In the genomic region with DNA sequence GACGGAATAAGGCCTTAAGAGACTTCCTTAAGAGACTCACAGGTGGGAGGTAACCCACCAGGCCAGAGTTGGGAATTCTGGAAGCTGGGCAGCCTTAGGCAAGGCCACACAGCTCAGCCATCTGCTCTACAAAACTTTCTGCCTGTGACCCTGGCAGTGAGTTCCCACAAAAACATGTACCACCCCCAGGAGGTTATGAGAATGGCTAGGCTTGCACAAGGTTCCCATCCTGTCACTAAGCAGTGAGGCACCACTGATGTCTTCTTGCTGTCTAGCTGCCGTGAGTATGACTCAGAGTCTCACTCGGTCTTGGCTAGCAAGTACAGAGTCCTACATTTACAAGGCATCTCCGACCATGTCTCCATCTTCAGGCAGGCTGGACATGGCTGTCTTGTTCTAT, we compare ENCODE assay signal across 10 mouse cellular contexts.
"Had no signal": no experiment of that assay in that cellular context is flagged by ENCODE, and none has a peak within 500 bp of the region (broad histone marks: within the 10 kb centered on the region; RNA-seq: fewer than 3 reads in every experiment).

No protein-coding gene starts in this region.

- H3K9ac ChIP-seq: limb, embryonic 12.5 days; liver, embryonic 13.5 days; liver, postnatal 0 days; neural tube, embryonic 13.5 days had no signal

- H3K36me3 ChIP-seq: limb, embryonic 12.5 days; liver, embryonic 13.5 days; neural tube, embryonic 13.5 days had no signal

- H3K27ac ChIP-seq: kidney, postnatal 0 days; layer of hippocampus, adult 2 months; limb, embryonic 12.5 days; liver, embryonic 13.5 days; neural tube, embryonic 13.5 days; stomach, postnatal 0 days had no signal

- H3K4me1 ChIP-seq: liver, embryonic 13.5 days had no signal

- H3K4me3 ChIP-seq: layer of hippocampus, adult 2 months; limb, embryonic 12.5 days; liver, embryonic 13.5 days; neural tube, embryonic 13.5 days had no signal

- H3K9me3 ChIP-seq: limb, embryonic 12.5 days; liver, embryonic 13.5 days; neural tube, embryonic 13.5 days had no signal

- H3K27me3 ChIP-seq: neural tube, embryonic 13.5 days had no signal

- H3K4me2 ChIP-seq: limb, embryonic 12.5 days; liver, embryonic 13.5 days; neural tube, embryonic 13.5 days had no signal

- DNase-seq: kidney, adult 18-20 months; liver; liver, embryonic 13.5 days; liver, postnatal 0 days; thymus, postnatal 4 days had no signal

- ATAC-seq: liver, postnatal 0 days had no signal
